Mouse (Mus musculus) brain, embryonic 14.5 days (tissue): Measurements from ENCODE around the gene Slc2a8.

Experiments
- CTCF ChIP-seq: fragments of 200-500 bp; IDR thresholded peaks from 2 replicates; pipeline ENCODE4 v1.5.1; 2012; ENCODE audit warnings: inconsistent platforms, mild to moderate bottlenecking, moderate library complexity, borderline replicate concordance; ENCODE audit not compliant: insufficient read depth, insufficient read length; ENCODE audit errors: extremely low read depth
- POLR2A ChIP-seq: fragments of 200-500 bp; IDR thresholded peaks from 2 replicates; pipeline ENCODE4 v1.6.1; 2012; ENCODE audit warnings: mild to moderate bottlenecking, inconsistent platforms, borderline replicate concordance; ENCODE audit not compliant: poor library complexity, insufficient read depth, insufficient read length, severe bottlenecking; ENCODE audit errors: extremely low read depth

GRCm38 (mm10) chr2:32962062-32962874, 19.6 kb downstream of the Slc2a8 start:
- TF ChIP-seq POLR2A = no peak
- no peak for TF ChIP-seq CTCF
